Mouse (Mus musculus): ENCODE measurements around the gene Gpatch2.

Gpatch2 gene

GRCm38 (mm10) chr1:187215181-187216116, at the start of gene Gpatch2, which contains the start of gene Spata17:
Gene Gpatch2, plus strand, starts transcription at chr1:187215508.
Gene Spata17, minus strand, starts transcription at chr1:187215465.
- DNase-seq (ENCODE audit: low spot score): peak; percentile 93

- DNase-seq (ENCODE audit: low spot score): no peak
Measured at GRCm38 (mm10) chr1:187169646-187170045, 45.7 kb upstream of the Gpatch2 start.

GRCm38 (mm10) chr1:187170361-187170760, 44.9 kb upstream of the Gpatch2 start:
- no peak for DNase-seq (ENCODE audit: low spot score)

- DNase-seq (ENCODE audit: low spot score): no peak
Measured at GRCm38 (mm10) chr1:187175991-187176390, 39.3 kb upstream of the Gpatch2 start.

GRCm38 (mm10) chr1:187178546-187178945, 36.8 kb upstream of the Gpatch2 start:
- DNase-seq (ENCODE audit: low spot score): no peak

GRCm38 (mm10) chr1:187205506-187205905, 9.8 kb upstream of the Gpatch2 start:
- DNase-seq (ENCODE audit: low spot score): no peak

GRCm38 (mm10) chr1:187209496-187209895, 5.8 kb upstream of the Gpatch2 start:
- DNase-seq (ENCODE audit: low spot score): no peak

- no peak for DNase-seq (ENCODE audit: low spot score)
Measured at GRCm38 (mm10) chr1:187210736-187211135, 4.6 kb upstream of the Gpatch2 start.

- DNase-seq (ENCODE audit: low spot score): no peak
Measured at GRCm38 (mm10) chr1:187216620-187217410, 1.5 kb downstream of the Gpatch2 start.

- no peak for DNase-seq (ENCODE audit: low spot score)
Measured at GRCm38 (mm10) chr1:187220756-187221155, 5.4 kb downstream of the Gpatch2 start.

- DNase-seq (ENCODE audit: low spot score): peak; percentile 55
Measured at GRCm38 (mm10) chr1:187226328-187227025, 11.2 kb downstream of the Gpatch2 start.

- no peak for DNase-seq (ENCODE audit: low spot score)
Measured at GRCm38 (mm10) chr1:187228414-187229146, 13.3 kb downstream of the Gpatch2 start.

- no peak for DNase-seq (ENCODE audit: low spot score)
Measured at GRCm38 (mm10) chr1:187230255-187230654, 14.9 kb downstream of the Gpatch2 start.

- no peak for DNase-seq (ENCODE audit: low spot score)
Measured at GRCm38 (mm10) chr1:187232196-187232955, 17.1 kb downstream of the Gpatch2 start.

- DNase-seq (ENCODE audit: low spot score): no peak
Measured at GRCm38 (mm10) chr1:187232996-187233615, 17.8 kb downstream of the Gpatch2 start.

- no peak for DNase-seq (ENCODE audit: low spot score)
Measured at GRCm38 (mm10) chr1:187235161-187235560, 19.9 kb downstream of the Gpatch2 start.

- DNase-seq (ENCODE audit: low spot score): no peak
Measured at GRCm38 (mm10) chr1:187236296-187236695, 21.0 kb downstream of the Gpatch2 start.

GRCm38 (mm10) chr1:187238061-187238460, 22.8 kb downstream of the Gpatch2 start:
- DNase-seq (ENCODE audit: low spot score): no peak

- DNase-seq (ENCODE audit: low spot score): no peak
Measured at GRCm38 (mm10) chr1:187240304-187240703, 25.0 kb downstream of the Gpatch2 start.

- DNase-seq (ENCODE audit: low spot score): no peak
Measured at GRCm38 (mm10) chr1:187241329-187241728, 26.0 kb downstream of the Gpatch2 start.

Data from adipocyte (in vitro differentiated cells).